In genomic region chr11:74771650-74772049, GRCm38 (mm10) we compare ENCODE assay signal across 9 mouse cellular contexts. TPM values are rescaled to one million over a fixed set of nuclear protein-coding genes. Genes with fewer than 3 reads are reported as not detected.
A peak's percentile ranks its signal among the peaks of the same experiment; 100 is the strongest.
DNase-seq lines count a peak whose midpoint lies in the region; ATAC-seq and TF ChIP-seq lines count a peak whose summit lies in the region.
"Had no signal": no experiment of that assay in that cellular context is flagged by ENCODE, and none has a peak within 500 bp of the region (broad histone marks: within the 10 kb centered on the region; RNA-seq: fewer than 3 reads in every experiment).

No protein-coding gene starts in this region.

- peak overlapping the region; percentile 77 for H3K4me2 ChIP-seq in heart, embryonic 11.5 days
- H3K4me2 ChIP-seq in forebrain, embryonic 16.5 days (ENCODE audit: low read length): peak overlapping the region; percentile 63
- H3K4me2 ChIP-seq in liver, postnatal 0 days (ENCODE audit: low read depth, low read length): peak overlapping the region; percentile 98

- peaks cover 8% of the 10 kb centered on the region for H3K4me1 ChIP-seq in heart, embryonic 11.5 days (ENCODE audit: control insufficient read depth, insufficient read depth, low read length)
- no peaks in the 10 kb centered on the region for H3K4me1 ChIP-seq in ES-Bruce4 (ENCODE audit: control insufficient read depth, insufficient read depth, low read length)
- H3K4me1 ChIP-seq in forebrain, embryonic 16.5 days (replicated peaks; ENCODE audit: control insufficient read depth, insufficient read depth, low read length): peaks cover 15% of the 10 kb centered on the region
- H3K4me1 ChIP-seq in liver, postnatal 0 days (ENCODE audit: insufficient read depth): peaks cover 17% of the 10 kb centered on the region

- no peak for TF ChIP-seq EP300 in ES-Bruce4 (IDR thresholded peaks at IDR 0.05; ENCODE audit: insufficient read depth, low read depth, low read length)
- no peak for TF ChIP-seq EP300 in liver, postnatal 0 days (IDR thresholded peaks at IDR 0.05; ENCODE audit: low read depth)

- intact Hi-C loops in heart, postnatal 36 days (cut with DNase I): loop anchor here (2.0 to 5.0 kb wide), 2 partner anchors 47 to 76 kb away; partner anchors contain the start of gene Pafah1b1

- no peaks in the 10 kb centered on the region for H3K27me3 ChIP-seq in heart, embryonic 11.5 days (ENCODE audit: control insufficient read depth, insufficient read depth, low read length)
- no peaks in the 10 kb centered on the region for H3K27me3 ChIP-seq in ES-Bruce4 (ENCODE audit: control insufficient read depth, insufficient read depth, low read length, poor library complexity, severe bottlenecking)
- H3K27me3 ChIP-seq in forebrain, embryonic 16.5 days (replicated peaks; ENCODE audit: control insufficient read depth, insufficient read depth, low read length): no peaks in the 10 kb centered on the region
- no peaks in the 10 kb centered on the region for H3K27me3 ChIP-seq in liver, postnatal 0 days (ENCODE audit: insufficient read depth, low read length)

- TF ChIP-seq POLR2A in ES-Bruce4 (IDR thresholded peaks at IDR 0.05; ENCODE audit: insufficient read depth, low read length): no peak

- no peak for DNase-seq in heart, postnatal 36 days
- no peak for DNase-seq in liver, postnatal 0 days
- DNase-seq in adrenal gland, postnatal 4 days (ENCODE audit: low spot score in 2 of 2): no peak
- DNase-seq in frontal cortex, postnatal 14 days (ENCODE audit: low spot score in 2 of 2): no peak
- DNase-seq: thymus, adult 2 months had no signal

- 53% methylated on average over 4 of the region's 4 CpGs for WGBS in heart, embryonic 11.5 days (ENCODE audit: insufficient replicate concordance)
- 68% methylated on average over 4 of the region's 4 CpGs for WGBS in forebrain, embryonic 16.5 days
- 74% methylated on average over 4 of the region's 4 CpGs for WGBS in liver, postnatal 0 days (ENCODE audit: insufficient replicate concordance)

- no peaks in the 10 kb centered on the region for H3K9me3 ChIP-seq in heart, embryonic 11.5 days (replicated peaks; ENCODE audit: control insufficient read depth, low read length)
- no peaks in the 10 kb centered on the region for H3K9me3 ChIP-seq in ES-Bruce4 (replicated peaks; ENCODE audit: control insufficient read depth, insufficient read depth, low read length, poor library complexity, severe bottlenecking)
- H3K9me3 ChIP-seq in forebrain, embryonic 16.5 days (ENCODE audit: control insufficient read depth, low read length): no peaks in the 10 kb centered on the region
- no peaks in the 10 kb centered on the region for H3K9me3 ChIP-seq in liver, postnatal 0 days (ENCODE audit: low read length)

- no peak overlapping the region for H3K9ac ChIP-seq in heart, embryonic 11.5 days (ENCODE audit: low read depth, low read length)
- H3K9ac ChIP-seq in ES-Bruce4 (ENCODE audit: low read depth, poor library complexity, severe bottlenecking): peak overlapping the region; percentile 66
- no peak overlapping the region for H3K9ac ChIP-seq in forebrain, embryonic 16.5 days (replicated peaks; ENCODE audit: low read depth, low read length)
- no peak overlapping the region; the same call in 1 of the 2 replicates for H3K9ac ChIP-seq in liver, postnatal 0 days (replicated peaks)

- H3K27ac ChIP-seq in heart, embryonic 11.5 days (ENCODE audit: low read depth, low read length): no peak overlapping the region
- H3K27ac ChIP-seq in ES-Bruce4 (ENCODE audit: insufficient read depth, low read length): no peak overlapping the region
- H3K27ac ChIP-seq in forebrain, embryonic 16.5 days (ENCODE audit: low read length): no peak overlapping the region
- peak overlapping the region; percentile 96; the same call in 1 of the 2 replicates for H3K27ac ChIP-seq in liver, postnatal 0 days (ENCODE audit: low read depth)

- H3K4me3 ChIP-seq in heart, embryonic 11.5 days (ENCODE audit: low read depth, low read length): peak overlapping the region; percentile 80
- H3K4me3 ChIP-seq in ES-Bruce4 (ENCODE audit: low read depth, low read length): peak overlapping the region; percentile 74
- H3K4me3 ChIP-seq in forebrain, embryonic 16.5 days (replicated peaks; ENCODE audit: low read length): peak overlapping the region; percentile 80
- peak overlapping the region; percentile 88 for H3K4me3 ChIP-seq in liver, postnatal 0 days (ENCODE audit: low read depth, low read length)

- peaks cover 19% of the 10 kb centered on the region for H3K36me3 ChIP-seq in heart, embryonic 11.5 days (ENCODE audit: control insufficient read depth, insufficient read depth, low read length)
- peaks cover 35% of the 10 kb centered on the region for H3K36me3 ChIP-seq in ES-Bruce4 (ENCODE audit: control insufficient read depth, insufficient read depth, low read length, poor library complexity, severe bottlenecking)
- H3K36me3 ChIP-seq in forebrain, embryonic 16.5 days (ENCODE audit: control insufficient read depth, insufficient read depth): peaks cover 20% of the 10 kb centered on the region
- H3K36me3 ChIP-seq in liver, postnatal 0 days (replicated peaks; ENCODE audit: insufficient read depth, low read length): peaks cover 11% of the 10 kb centered on the region; the same call in 1 of the 2 replicates

- ATAC-seq in heart, embryonic 11.5 days (replicated peaks; ENCODE audit: insufficient number of reproducible peaks, low FRiP score, low TSS enrichment): no peak
- ATAC-seq in forebrain, embryonic 16.5 days: no peak
- ATAC-seq in liver, postnatal 0 days: no peak
- no peak for ATAC-seq in granulocyte monocyte progenitor cell, adult 5-6 weeks (replicated peaks; ENCODE audit: poor library complexity, severe bottlenecking)

- TF ChIP-seq CTCF in ES-Bruce4 (IDR thresholded peaks at IDR 0.05; ENCODE audit: low read depth, low read length): no peak
- TF ChIP-seq CTCF in liver, postnatal 0 days (IDR thresholded peaks at IDR 0.05; ENCODE audit: low read depth): no peak

RNA-seq across cellular contexts. Expression of gene Mettl16, which starts 1.0 kb away (rescaled TPM):
- polyA plus RNA-seq in heart, embryonic 11.5 days (2014; fragmentation: Nextera tagmentation; extraction: Ambion mirVana): 28.5 and 29.5 TPM in 2 replicates
- total RNA-seq in heart, postnatal 36 days (2021): 10 to 100 TPM; 13.0 to 13.8 TPM
- 65.4 and 66.2 TPM in 2 replicates for polyA plus RNA-seq in ES-Bruce4 (2011; ENCODE audit: insufficient read depth, insufficient read length, low read depth, missing spikeins)
- polyA plus RNA-seq in forebrain, embryonic 16.5 days (2015; fragmentation: Nextera tagmentation; extraction: Ambion mirVana): 57.5 and 58.7 TPM in 2 replicates
- 7.2 and 8.4 TPM in 2 replicates for polyA plus RNA-seq in liver, postnatal 0 days (2015; fragmentation: Nextera tagmentation; extraction: Ambion mirVana)
- 16.2 and 18.0 TPM in 2 replicates for total RNA-seq in granulocyte monocyte progenitor cell, adult 5-6 weeks (2014; fragmentation: Nextera tagmentation)
- 43.8 and 47.0 TPM in 2 replicates for total RNA-seq in granulocyte monocyte progenitor cell, adult 5-6 weeks (2017)
- total RNA-seq in adrenal gland, postnatal 4 days (2021): 10 to 100 TPM; 19.0 to 19.9 TPM

RNA-seq across cellular contexts. Expression of gene Pafah1b1, which starts 47.2 kb away (rescaled TPM):
- 73.7 and 79.6 TPM in 2 replicates for polyA plus RNA-seq in heart, embryonic 11.5 days (2014; fragmentation: Nextera tagmentation; extraction: Ambion mirVana)
- 100 to 1,000 TPM; 201 to 204 TPM for total RNA-seq in heart, postnatal 36 days (2021)
- polyA plus RNA-seq in ES-Bruce4 (2011; ENCODE audit: insufficient read depth, insufficient read length, low read depth, missing spikeins): 120 and 137 TPM in 2 replicates
- 48.9 and 51.2 TPM in 2 replicates for polyA plus RNA-seq in forebrain, embryonic 16.5 days (2015; fragmentation: Nextera tagmentation; extraction: Ambion mirVana)
- polyA plus RNA-seq in liver, postnatal 0 days (2015; fragmentation: Nextera tagmentation; extraction: Ambion mirVana): 24.1 and 30.1 TPM in 2 replicates
- total RNA-seq in granulocyte monocyte progenitor cell, adult 5-6 weeks (2014; fragmentation: Nextera tagmentation): 35.1 and 40.4 TPM in 2 replicates
- total RNA-seq in granulocyte monocyte progenitor cell, adult 5-6 weeks (2017): 54.1 and 77.2 TPM in 2 replicates
- 100 to 1,000 TPM; 165 to 177 TPM for total RNA-seq in adrenal gland, postnatal 4 days (2021)

RNA-seq across cellular contexts. Expression of gene Mnt, which starts 59.1 kb away (rescaled TPM):
- 2.7 and 3.5 TPM in 2 replicates for polyA plus RNA-seq in heart, embryonic 11.5 days (2014; fragmentation: Nextera tagmentation; extraction: Ambion mirVana)
- 10 to 100 TPM; 11.4 to 11.9 TPM for total RNA-seq in heart, postnatal 36 days (2021)
- 15.4 and 17.1 TPM in 2 replicates for polyA plus RNA-seq in ES-Bruce4 (2011; ENCODE audit: insufficient read depth, insufficient read length, low read depth, missing spikeins)
- 8.6 and 9.2 TPM in 2 replicates for polyA plus RNA-seq in forebrain, embryonic 16.5 days (2015; fragmentation: Nextera tagmentation; extraction: Ambion mirVana)
- polyA plus RNA-seq in liver, postnatal 0 days (2015; fragmentation: Nextera tagmentation; extraction: Ambion mirVana): 1.3 and 1.4 TPM in 2 replicates
- 14.4 and 20.2 TPM in 2 replicates for total RNA-seq in granulocyte monocyte progenitor cell, adult 5-6 weeks (2014; fragmentation: Nextera tagmentation)
- 5.3 and 6.0 TPM in 2 replicates for total RNA-seq in granulocyte monocyte progenitor cell, adult 5-6 weeks (2017)
- total RNA-seq in adrenal gland, postnatal 4 days (2021): 10 to 100 TPM; 29.0 to 35.9 TPM
